Mouse (Mus musculus): Measurements from ENCODE around the gene Meox2.

- TF ChIP-seq CTCF (IDR thresholded peaks at IDR 0.05; ENCODE audit: insufficient read depth, low read length) (peak; percentile 8; the same call in 1 of the 2 replicates), POLR2A (IDR thresholded peaks at IDR 0.05; ENCODE audit: borderline replicate concordance, extremely low read depth, low read depth, low read length) (no peak)
These were observed 31.0 kb upstream of the Meox2 start for GRCm38 (mm10) chr12:37077308-37077707.

Measured in lung, adult 2 months (tissue).